Comparison of ENCODE assay signal across 12 mouse cellular contexts in genomic region chr12:108118503-108118901, GRCm38 (mm10).
DNase-seq lines count a peak whose midpoint lies in the region; ATAC-seq lines count a peak whose summit lies in the region.
"Had no signal": no experiment of that assay in that cellular context is flagged by ENCODE, and none has a peak within 500 bp of the region (broad histone marks: within the 10 kb centered on the region; RNA-seq: fewer than 3 reads in every experiment).

No protein-coding gene starts in this region.

- peaks cover 12% of the 10 kb centered on the region for H3K36me3 ChIP-seq in forebrain, embryonic 14.5 days (ENCODE audit: control insufficient read depth, insufficient read depth, low read length)
- H3K36me3 ChIP-seq in forebrain, embryonic 11.5 days (ENCODE audit: control insufficient read depth, insufficient read depth, low read length) = no peaks in the 10 kb centered on the region
- H3K36me3 ChIP-seq in heart, embryonic 15.5 days = no peaks in the 10 kb centered on the region; the same call in 1 of the 2 replicates
- peaks cover 3% of the 10 kb centered on the region for H3K36me3 ChIP-seq in hindbrain, embryonic 14.5 days (replicated peaks; ENCODE audit: control insufficient read depth, insufficient read depth)
- 0 out of 2 replicates have a peak, but pooled peaks cover 2% of the 10 kb centered on the region for H3K36me3 ChIP-seq in midbrain, embryonic 16.5 days (ENCODE audit: control insufficient read depth, insufficient read depth, low read length)

- H3K27me3 ChIP-seq in forebrain, embryonic 14.5 days (replicated peaks; ENCODE audit: control insufficient read depth, insufficient read depth, low read length) = no peaks in the 10 kb centered on the region
- H3K27me3 ChIP-seq in forebrain, embryonic 11.5 days (ENCODE audit: control insufficient read depth, insufficient read depth, low read length) = no peaks in the 10 kb centered on the region
- H3K27me3 ChIP-seq in heart, embryonic 15.5 days = no peaks in the 10 kb centered on the region
- no peaks in the 10 kb centered on the region for H3K27me3 ChIP-seq in hindbrain, embryonic 14.5 days (ENCODE audit: control insufficient read depth, insufficient read depth, low read length)
- no peaks in the 10 kb centered on the region for H3K27me3 ChIP-seq in midbrain, embryonic 16.5 days (ENCODE audit: control insufficient read depth, insufficient read depth, low read depth, low read length)
- H3K27me3 ChIP-seq: limb, embryonic 13.5 days had no signal

- H3K4me2 ChIP-seq in forebrain, embryonic 14.5 days (ENCODE audit: low read length) = peak overlapping the region; percentile 12; the same call in 1 of the 2 replicates
- H3K4me2 ChIP-seq in forebrain, embryonic 11.5 days (ENCODE audit: low read depth, low read length, severe bottlenecking) = no peak overlapping the region
- peak overlapping the region; percentile 48 for H3K4me2 ChIP-seq in heart, embryonic 15.5 days
- H3K4me2 ChIP-seq in hindbrain, embryonic 14.5 days (replicated peaks) = peak overlapping the region; percentile 32
- H3K4me2 ChIP-seq in midbrain, embryonic 16.5 days (ENCODE audit: low read length) = peak overlapping the region; percentile 44
- H3K4me2 ChIP-seq: limb, embryonic 13.5 days had no signal

- no peak for DNase-seq in forebrain, embryonic 14.5 days (ENCODE audit: low spot score)
- no peak for DNase-seq in forebrain, embryonic 11.5 days (ENCODE audit: low spot score)
- DNase-seq in heart, adult 8-10 months (ENCODE audit: low spot score) = no peak
- DNase-seq in hindbrain, embryonic 14.5 days (ENCODE audit: low spot score) = no peak
- DNase-seq in frontal cortex, postnatal 14 days (ENCODE audit: low spot score in 2 of 2) = no peak
- DNase-seq: kidney, adult 11 months; kidney, postnatal 4 days; right cerebral cortex, postnatal 4 days had no signal

- 65% methylated on average over 10 of the region's 10 CpGs for WGBS in forebrain, embryonic 14.5 days
- WGBS in forebrain, embryonic 11.5 days = 81% methylated on average over 10 of the region's 10 CpGs
- WGBS in heart, embryonic 15.5 days = 42% methylated on average over 10 of the region's 10 CpGs
- 43% methylated on average over 10 of the region's 10 CpGs for WGBS in hindbrain, embryonic 14.5 days
- WGBS in midbrain, embryonic 16.5 days = 36% methylated on average over 10 of the region's 10 CpGs

- no peak overlapping the region for H3K4me3 ChIP-seq in forebrain, embryonic 14.5 days (ENCODE audit: low read depth, low read length)
- no peak overlapping the region for H3K4me3 ChIP-seq in forebrain, embryonic 11.5 days (ENCODE audit: low read depth, low read length)
- no peak overlapping the region for H3K4me3 ChIP-seq in heart, embryonic 15.5 days
- H3K4me3 ChIP-seq in hindbrain, embryonic 14.5 days (replicated peaks; ENCODE audit: low read length) = no peak overlapping the region
- H3K4me3 ChIP-seq in midbrain, embryonic 16.5 days (ENCODE audit: low read depth, low read length) = no peak overlapping the region
- H3K4me3 ChIP-seq: limb, embryonic 13.5 days had no signal

- H3K9ac ChIP-seq in forebrain, embryonic 14.5 days (ENCODE audit: low read length) = peak overlapping the region; percentile 13; the same call in 1 of the 2 replicates
- no peak overlapping the region for H3K9ac ChIP-seq in forebrain, embryonic 11.5 days (ENCODE audit: low read length)
- H3K9ac ChIP-seq in heart, embryonic 15.5 days = no peak overlapping the region
- 0 out of 2 replicates have a peak overlapping the region, but pooled peaks have one; percentile 6 for H3K9ac ChIP-seq in hindbrain, embryonic 14.5 days
- no peak overlapping the region for H3K9ac ChIP-seq in midbrain, embryonic 16.5 days (ENCODE audit: low read depth, low read length)
- H3K9ac ChIP-seq: limb, embryonic 13.5 days had no signal

- H3K4me1 ChIP-seq in forebrain, embryonic 14.5 days (ENCODE audit: control insufficient read depth, insufficient read depth, low read length) = peaks cover 8% of the 10 kb centered on the region; the same call in 1 of the 2 replicates
- H3K4me1 ChIP-seq in forebrain, embryonic 11.5 days (replicated peaks; ENCODE audit: control insufficient read depth, insufficient read depth, low read length) = no peaks in the 10 kb centered on the region
- peaks cover 15% of the 10 kb centered on the region for H3K4me1 ChIP-seq in heart, embryonic 15.5 days (replicated peaks)
- H3K4me1 ChIP-seq in hindbrain, embryonic 14.5 days (replicated peaks; ENCODE audit: control insufficient read depth, insufficient read depth, low read length) = peaks cover 12% of the 10 kb centered on the region
- H3K4me1 ChIP-seq in midbrain, embryonic 16.5 days (ENCODE audit: control insufficient read depth, insufficient read depth, low read length) = peaks cover 10% of the 10 kb centered on the region

- H3K9me3 ChIP-seq in forebrain, embryonic 14.5 days (replicated peaks; ENCODE audit: control insufficient read depth, low read length) = no peaks in the 10 kb centered on the region
- no peaks in the 10 kb centered on the region for H3K9me3 ChIP-seq in forebrain, embryonic 11.5 days (ENCODE audit: control insufficient read depth, low read length)
- no peaks in the 10 kb centered on the region for H3K9me3 ChIP-seq in heart, embryonic 15.5 days (replicated peaks)
- H3K9me3 ChIP-seq in hindbrain, embryonic 14.5 days (ENCODE audit: control insufficient read depth, low read length) = no peaks in the 10 kb centered on the region
- H3K9me3 ChIP-seq in midbrain, embryonic 16.5 days (replicated peaks; ENCODE audit: control insufficient read depth, low read length, poor library complexity, severe bottlenecking) = no peaks in the 10 kb centered on the region
- H3K9me3 ChIP-seq: limb, embryonic 13.5 days had no signal

- H3K27ac ChIP-seq in forebrain, embryonic 14.5 days (ENCODE audit: low read depth, low read length) = no peak overlapping the region
- H3K27ac ChIP-seq in forebrain, embryonic 11.5 days (ENCODE audit: low read depth, low read length) = no peak overlapping the region
- H3K27ac ChIP-seq in heart, embryonic 15.5 days = no peak overlapping the region
- H3K27ac ChIP-seq in hindbrain, embryonic 14.5 days = peak overlapping the region; percentile 52
- 0 out of 2 replicates have a peak overlapping the region, but pooled peaks have one; percentile 19 for H3K27ac ChIP-seq in midbrain, embryonic 16.5 days (ENCODE audit: low read length)
- H3K27ac ChIP-seq: limb, embryonic 13.5 days had no signal

- ATAC-seq in forebrain, embryonic 14.5 days = no peak
- ATAC-seq in forebrain, embryonic 11.5 days (replicated peaks; ENCODE audit: low FRiP score) = no peak
- no peak for ATAC-seq in heart, embryonic 15.5 days (replicated peaks; ENCODE audit: insufficient number of reproducible peaks, insufficient read depth, low FRiP score, low read depth)
- ATAC-seq in hindbrain, embryonic 14.5 days (ENCODE audit: low FRiP score) = no peak
- peak; percentile 32; the same call in 1 of the 2 replicates for ATAC-seq in midbrain, embryonic 16.5 days
- ATAC-seq in megakaryocyte progenitor cell, adult 5-6 weeks (replicated peaks; ENCODE audit: poor library complexity) = no peak

Comparison
In these comparisons a context has a peak if more than half of its experiments do, and no peak if none do; other contexts are left out.
1. H3K9ac ChIP-seq: peak in forebrain, embryonic 14.5 days (single experiment) and hindbrain, embryonic 14.5 days (single experiment); none in forebrain, embryonic 11.5 days (single experiment), heart, embryonic 15.5 days (single experiment) and midbrain, embryonic 16.5 days (single experiment).
2. H3K27ac ChIP-seq: peak in hindbrain, embryonic 14.5 days (single experiment) and midbrain, embryonic 16.5 days (single experiment); none in forebrain, embryonic 14.5 days (single experiment), forebrain, embryonic 11.5 days (single experiment) and heart, embryonic 15.5 days (single experiment).